Mouse (Mus musculus) cerebral cortex, adult 2 months (tissue): ENCODE results near the gene Rab31.

Source experiments
- WGBS: fragments of 180-500 bp; shearing (Covaris S2); methylation state at CpG from one replicate; pipeline ENCODE4 v1.1.7; 2018; 5-methylcytosine and 5-hydroxymethylcytosine counted together

Rab31 gene

GRCm38 (mm10) chr17:65782551-65783141 is 10.1 kb upstream of the Rab31 start, which contains the start of gene Ppp4r1:
Gene Ppp4r1 (plus strand): TSS chr17:65782573.
- under 1% methylated on average over 80 of the region's 81 CpGs for WGBS

GRCm38 (mm10) chr17:65780970-65781369 is 8.4 kb upstream of the Rab31 start:
- WGBS = 98% methylated on average over 2 of the region's 2 CpGs

- 95% methylated on average over 4 of the region's 4 CpGs for WGBS
Measured at GRCm38 (mm10) chr17:65777461-65777860, 4.9 kb upstream of the Rab31 start.

- 88% methylated on average over 1 of the region's 1 CpGs for WGBS
Measured at GRCm38 (mm10) chr17:65776228-65776627, 3.7 kb upstream of the Rab31 start.

- 54% methylated on average over 7 of the region's 7 CpGs for WGBS
Measured at GRCm38 (mm10) chr17:65774439-65774838, 1.9 kb upstream of the Rab31 start.

GRCm38 (mm10) chr17:65773617-65774016 is 1.1 kb upstream of the Rab31 start:
- WGBS = 60% methylated on average over 4 of the region's 4 CpGs

GRCm38 (mm10) chr17:65770982-65771915 is 1.3 kb downstream of the Rab31 start:
- WGBS = 23% methylated on average over 17 of the region's 17 CpGs

- WGBS = 8% methylated on average over 5 of the region's 5 CpGs
Measured at GRCm38 (mm10) chr17:65768486-65768885, 4.1 kb downstream of the Rab31 start.

GRCm38 (mm10) chr17:65763221-65763620 is 9.3 kb downstream of the Rab31 start:
- WGBS = 95% methylated on average over 14 of the region's 14 CpGs

- 44% methylated on average over 6 of the region's 6 CpGs for WGBS
Measured at GRCm38 (mm10) chr17:65757150-65757549, 15.4 kb downstream of the Rab31 start.

- 87% methylated on average over 3 of the region's 3 CpGs for WGBS
Measured at GRCm38 (mm10) chr17:65755857-65756256, 16.7 kb downstream of the Rab31 start.

GRCm38 (mm10) chr17:65753130-65753529 is 19.4 kb downstream of the Rab31 start:
- 72% methylated on average over 6 of the region's 6 CpGs for WGBS

- 95% methylated on average over 7 of the region's 7 CpGs for WGBS
Measured at GRCm38 (mm10) chr17:65749803-65750202, 22.7 kb downstream of the Rab31 start.

- 81% methylated on average over 6 of the region's 6 CpGs for WGBS
Measured at GRCm38 (mm10) chr17:65748997-65749396, 23.6 kb downstream of the Rab31 start.

- WGBS = 65% methylated on average over 6 of the region's 6 CpGs
Measured at GRCm38 (mm10) chr17:65746314-65746713, 26.2 kb downstream of the Rab31 start.

- 74% methylated on average over 11 of the region's 11 CpGs for WGBS
Measured at GRCm38 (mm10) chr17:65743664-65744330, 28.8 kb downstream of the Rab31 start.

GRCm38 (mm10) chr17:65742969-65743368 is 29.6 kb downstream of the Rab31 start:
- 67% methylated on average over 4 of the region's 4 CpGs for WGBS

GRCm38 (mm10) chr17:65742245-65742905 is 30.2 kb downstream of the Rab31 start:
- WGBS = 70% methylated on average over 10 of the region's 10 CpGs

GRCm38 (mm10) chr17:65741565-65741964 is 31.0 kb downstream of the Rab31 start:
- 82% methylated on average over 4 of the region's 4 CpGs for WGBS

GRCm38 (mm10) chr17:65739874-65740725 is 32.5 kb downstream of the Rab31 start:
- WGBS = 74% methylated on average over 15 of the region's 15 CpGs

- 76% methylated on average over 6 of the region's 6 CpGs for WGBS
Measured at GRCm38 (mm10) chr17:65737622-65738021, 34.9 kb downstream of the Rab31 start.
